Mouse (Mus musculus) embryonic facial prominence, embryonic 10.5 days (tissue): ENCODE measurements at regions not wholly inside any gene's neighbourhood (a gene's known extent, or its start where the extent isn't known, plus 50 kb on each side); places are given as distances from the start of the nearest gene placed in this dataset.
"Not testable (repeated sequence)": the region's sequence is repeated elsewhere in the genome, so short reads cannot be mapped to it uniquely, and the experiment has no call there.

Experiments
- DNase-seq: peaks from one replicate; pipeline ENCODE4 v3.0.0-alpha.2; 2017; ENCODE audit warnings: low spot score
- H3K27ac ChIP-seq: fragments of 300-500 bp; sonication (generic); replicated peaks from 2 replicates; pipeline ENCODE4 v1.5.1; 2016; ENCODE audit warnings: mild to moderate bottlenecking
- H3K27me3 ChIP-seq: fragments of 300-500 bp; sonication (generic); replicated peaks from 2 replicates; pipeline ENCODE4 v1.6.1; 2016; ENCODE audit warnings: low read depth, mild to moderate bottlenecking; ENCODE audit not compliant: poor library complexity, severe bottlenecking
- H3K36me3 ChIP-seq: fragments of 300-500 bp; sonication (generic); replicated peaks from 2 replicates; pipeline ENCODE4 v1.6.1; 2016; ENCODE audit warnings: mild to moderate bottlenecking, moderate library complexity
- H3K4me1 ChIP-seq: fragments of 300-500 bp; sonication (generic); 2 replicates; pipeline ENCODE4 v1.6.1; 2016
- H3K4me3 ChIP-seq: fragments of 300-500 bp; sonication (generic); 2 replicates; pipeline ENCODE4 v1.5.1; 2016; ENCODE audit warnings: mild to moderate bottlenecking, moderate library complexity
- H3K9me3 ChIP-seq: fragments of 300-500 bp; sonication (generic); 2 replicates; pipeline ENCODE4 v1.6.1; 2016; ENCODE audit warnings: mild to moderate bottlenecking
- WGBS: fragments of 180-500 bp; shearing (Covaris S2); methylation state at CpG from one replicate; pipeline ENCODE4 v1.1.7; 2016; 5-methylcytosine and 5-hydroxymethylcytosine counted together

DNA sequence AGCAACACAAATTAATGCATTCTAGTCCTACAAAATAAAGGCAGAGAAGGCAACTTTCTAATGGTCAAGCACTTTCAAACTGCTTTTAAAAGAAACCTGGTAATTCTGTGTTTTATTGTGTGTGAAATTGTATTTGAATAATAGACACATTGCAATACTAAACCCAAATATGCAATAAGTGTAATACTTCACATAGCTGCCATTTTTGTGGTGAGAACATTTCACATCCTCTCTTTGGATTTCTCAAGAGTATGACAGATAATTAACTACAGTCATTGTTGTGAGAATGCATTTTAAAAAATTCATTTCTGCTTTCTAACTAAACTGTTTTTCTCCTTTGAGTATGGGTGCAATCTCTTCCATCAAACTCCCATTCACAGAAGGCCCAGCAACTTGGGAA lies 256.4 kb downstream of the Sema3d start:
- Histone ChIP-seq H3K27me3 (no peaks in the 10 kb centered on the region), H3K4me1 (peaks cover 14% of the 10 kb centered on the region), H3K27ac (no peak overlapping the region), H3K9me3 (no peaks in the 10 kb centered on the region), H3K4me3 (no peak overlapping the region), H3K36me3 (no peaks in the 10 kb centered on the region)
- DNase-seq = no peak

GRCm38 (mm10) chr5:12646269-12646668 lies 263.1 kb downstream of the Sema3d start:
- H3K36me3 ChIP-seq = no peaks in the 10 kb centered on the region
- no peaks in the 10 kb centered on the region for H3K27me3 ChIP-seq
- 58% methylated on average over 2 of the region's 2 CpGs for WGBS
- peak; percentile 44 for DNase-seq
- no peaks in the 10 kb centered on the region for H3K9me3 ChIP-seq
- H3K4me3 ChIP-seq = no peak overlapping the region
- peaks cover 6% of the 10 kb centered on the region; the same call in 1 of the 2 replicates for H3K4me1 ChIP-seq
- H3K27ac ChIP-seq = peak overlapping the region; percentile 24

DNA sequence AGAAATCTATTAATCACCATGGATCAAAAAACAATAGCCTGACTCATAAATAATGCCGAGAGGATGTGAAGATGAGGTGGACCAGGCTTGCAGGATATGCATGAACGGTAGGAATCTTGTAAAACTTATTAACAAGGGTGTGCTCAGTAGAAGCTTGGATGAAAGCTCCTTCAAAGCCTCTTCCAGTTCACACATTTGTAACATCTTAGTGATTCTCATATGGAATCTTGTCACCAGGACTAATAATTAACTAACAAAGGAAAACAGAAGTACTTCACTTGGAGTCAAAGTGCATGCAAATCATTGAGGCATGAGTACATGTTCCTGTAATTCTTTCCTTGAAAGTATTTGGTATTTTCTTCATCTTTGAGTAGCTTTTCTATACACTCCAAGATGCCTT lies 290.5 kb downstream of the Sema3d start:
- Histone ChIP-seq H3K27ac (no peak overlapping the region), H3K27me3 (no peaks in the 10 kb centered on the region), H3K36me3 (no peaks in the 10 kb centered on the region), H3K9me3 (0 out of 2 replicates have a peak, but pooled peaks cover 5% of the 10 kb centered on the region), H3K4me1 (peaks cover 11% of the 10 kb centered on the region; the same call in 1 of the 2 replicates), H3K4me3 (no peak overlapping the region)
- 91% methylated on average over 2 of the region's 2 CpGs for WGBS
- no peak for DNase-seq

DNA sequence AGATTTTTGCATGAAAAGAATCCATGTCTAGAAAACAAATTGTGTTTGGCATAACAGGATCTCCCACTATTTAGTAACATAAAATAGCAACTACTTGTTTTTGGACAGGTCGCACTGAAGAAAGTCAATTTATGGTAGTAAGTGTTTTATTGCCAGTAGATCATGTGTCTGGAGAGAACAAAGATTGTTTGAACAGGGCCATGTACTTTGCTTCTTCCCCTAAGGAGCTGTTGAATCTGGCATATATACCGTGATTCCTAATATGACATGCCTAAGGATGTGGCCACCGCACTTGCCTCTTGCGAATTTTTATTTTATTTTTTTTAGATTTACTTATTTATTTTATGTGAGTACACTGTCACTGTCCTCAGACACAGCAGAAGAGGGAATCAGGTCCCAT lies 290.9 kb downstream of the Sema3d start:
- peaks cover 11% of the 10 kb centered on the region; the same call in 1 of the 2 replicates for H3K4me1 ChIP-seq
- WGBS = 94% methylated on average over 4 of the region's 4 CpGs
- no peak overlapping the region for H3K27ac ChIP-seq
- no peak overlapping the region for H3K4me3 ChIP-seq
- 0 out of 2 replicates have a peak, but pooled peaks cover 5% of the 10 kb centered on the region for H3K9me3 ChIP-seq
- H3K27me3 ChIP-seq = no peaks in the 10 kb centered on the region
- H3K36me3 ChIP-seq = no peaks in the 10 kb centered on the region
- no peak for DNase-seq

DNA sequence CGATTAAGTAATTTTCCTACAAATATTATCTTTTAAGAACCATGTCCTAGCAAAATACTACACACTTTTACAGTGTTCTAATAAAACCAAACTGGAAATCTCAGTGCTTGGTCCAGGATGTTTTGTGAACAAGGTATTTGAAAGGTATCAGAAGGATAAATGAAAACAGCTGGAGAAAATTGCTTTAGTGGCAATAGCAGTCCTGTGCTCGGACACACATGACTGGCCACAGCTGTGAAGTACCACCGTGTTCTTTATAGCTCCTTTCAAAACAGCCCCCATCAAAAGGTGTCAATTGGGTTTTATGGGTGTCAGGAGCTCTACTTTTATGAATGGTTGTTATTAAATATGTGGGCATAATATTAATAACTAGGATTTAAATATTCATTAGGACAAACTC lies 293.5 kb downstream of the Sema3d start:
- H3K36me3 ChIP-seq = no peaks in the 10 kb centered on the region
- H3K9me3 ChIP-seq = no peaks in the 10 kb centered on the region
- no peaks in the 10 kb centered on the region for H3K27me3 ChIP-seq
- no peak overlapping the region for H3K27ac ChIP-seq
- WGBS = 37% methylated on average over 3 of the region's 3 CpGs
- H3K4me1 ChIP-seq = peaks cover 11% of the 10 kb centered on the region; the same call in 1 of the 2 replicates
- no peak overlapping the region for H3K4me3 ChIP-seq
- no peak for DNase-seq

GRCm38 (mm10) chr5:12714894-12715293 lies 331.7 kb downstream of the Sema3d start:
- no peak overlapping the region for H3K27ac ChIP-seq
- no peak overlapping the region for H3K4me3 ChIP-seq
- no peaks in the 10 kb centered on the region for H3K27me3 ChIP-seq
- no peak for DNase-seq
- 92% methylated on average over 3 of the region's 3 CpGs for WGBS
- peaks cover 12% of the 10 kb centered on the region for H3K9me3 ChIP-seq
- no peaks in the 10 kb centered on the region for H3K4me1 ChIP-seq
- no peaks in the 10 kb centered on the region for H3K36me3 ChIP-seq

DNA sequence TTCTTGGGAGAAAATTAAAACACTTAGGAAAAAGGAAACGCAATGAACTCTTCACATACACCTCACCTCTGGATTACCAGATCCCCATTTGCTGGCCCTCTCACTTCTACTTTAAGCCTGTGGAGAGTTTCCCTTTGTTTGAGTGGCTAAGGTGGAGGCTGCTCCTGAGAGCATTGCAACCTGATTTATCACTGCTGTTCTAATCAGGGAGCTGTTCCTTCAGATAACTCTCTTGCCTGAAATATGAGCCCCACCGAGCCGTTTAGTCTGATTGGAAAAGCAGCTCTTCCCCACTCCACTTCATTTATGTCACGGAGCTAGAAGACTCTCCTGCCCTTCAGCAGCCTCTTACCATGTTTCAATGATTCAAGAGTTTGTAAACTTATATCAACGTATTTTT lies 368.3 kb downstream of the Sema3d start:
- H3K9me3 ChIP-seq = no peaks in the 10 kb centered on the region
- H3K27me3 ChIP-seq = no peaks in the 10 kb centered on the region
- no peak overlapping the region for H3K4me3 ChIP-seq
- WGBS = 39% methylated on average over 5 of the region's 5 CpGs
- H3K27ac ChIP-seq = no peak overlapping the region; the same call in 1 of the 2 replicates
- H3K36me3 ChIP-seq = no peaks in the 10 kb centered on the region
- peak; percentile 20 for DNase-seq
- H3K4me1 ChIP-seq = peaks cover 4% of the 10 kb centered on the region; the same call in 1 of the 2 replicates

DNA sequence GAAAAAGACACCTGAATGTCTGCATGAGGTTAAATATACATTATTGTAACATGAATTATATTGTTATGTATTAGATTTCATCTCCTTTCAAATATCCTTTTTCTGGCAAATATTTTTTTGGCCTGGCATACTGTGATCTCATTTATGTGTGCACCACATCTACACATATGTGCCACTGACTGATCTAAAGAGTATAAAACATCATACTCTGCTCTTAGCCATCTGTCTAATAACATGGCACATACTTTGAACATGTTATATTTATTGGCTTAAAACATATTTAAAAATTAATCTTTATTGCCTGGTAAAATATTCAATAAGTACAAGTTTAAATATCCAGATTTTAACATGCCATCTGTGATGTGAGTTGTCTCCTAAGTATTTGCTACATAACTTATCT lies 365.6 kb upstream of the Sema3a start:
- H3K36me3 ChIP-seq = no peaks in the 10 kb centered on the region
- H3K9me3 ChIP-seq = no peaks in the 10 kb centered on the region
- DNase-seq = no peak

DNA sequence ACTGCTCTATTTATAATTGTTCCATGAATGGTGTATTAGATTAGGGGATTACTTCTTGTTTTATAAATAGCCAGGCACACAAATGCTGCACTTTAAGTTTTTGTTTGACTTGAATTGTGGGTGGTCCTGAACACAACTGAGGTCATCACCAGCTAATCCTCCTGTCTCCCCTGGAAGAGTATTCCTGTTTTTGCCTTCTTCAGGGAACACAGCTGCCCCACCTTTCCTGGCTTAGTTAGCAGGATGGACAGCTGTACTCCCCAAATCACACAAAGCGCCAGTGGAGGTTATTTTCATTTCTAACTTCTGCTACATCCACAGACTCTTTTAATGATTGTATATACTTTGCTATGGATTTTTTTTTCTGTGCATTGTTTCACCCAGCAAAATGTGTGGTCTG lies 357.8 kb upstream of the Sema3a start:
- Histone ChIP-seq H3K9me3 (no peaks in the 10 kb centered on the region), H3K27ac (no peak overlapping the region), H3K4me1 (no peaks in the 10 kb centered on the region), H3K36me3 (no peaks in the 10 kb centered on the region), H3K27me3 (no peaks in the 10 kb centered on the region), H3K4me3 (no peak overlapping the region)
- WGBS = 80% methylated on average over 1 of the region's 1 CpGs
- no peak for DNase-seq

More for the DNA sequence above, 365.6 kb upstream of the Sema3a start:
- H3K4me1 ChIP-seq = no peaks in the 10 kb centered on the region
- H3K27me3 ChIP-seq = no peaks in the 10 kb centered on the region
- H3K4me3 ChIP-seq = no peak overlapping the region
- no peak overlapping the region for H3K27ac ChIP-seq

- H3K4me1 ChIP-seq = no peaks in the 10 kb centered on the region
- DNase-seq = no peak
- no peaks in the 10 kb centered on the region for H3K27me3 ChIP-seq
- no peak overlapping the region for H3K4me3 ChIP-seq
- peaks cover 3% of the 10 kb centered on the region; the same call in 1 of the 2 replicates for H3K9me3 ChIP-seq
- no peak overlapping the region for H3K27ac ChIP-seq
- WGBS = 84% methylated on average over 3 of the region's 3 CpGs
- H3K36me3 ChIP-seq = no peaks in the 10 kb centered on the region
Measured at GRCm38 (mm10) chr5:12782681-12783080, 342.5 kb upstream of the Sema3a start.

GRCm38 (mm10) chr5:12808729-12809128 lies 316.5 kb upstream of the Sema3a start:
- H3K27ac ChIP-seq = no peak overlapping the region
- no peaks in the 10 kb centered on the region for H3K9me3 ChIP-seq
- H3K27me3 ChIP-seq = no peaks in the 10 kb centered on the region
- no peaks in the 10 kb centered on the region for H3K36me3 ChIP-seq
- H3K4me1 ChIP-seq = no peaks in the 10 kb centered on the region
- DNase-seq = no peak
- 86% methylated on average over 1 of the region's 1 CpGs for WGBS
- H3K4me3 ChIP-seq = no peak overlapping the region

GRCm38 (mm10) chr5:12809884-12810283 lies 315.3 kb upstream of the Sema3a start:
- Histone ChIP-seq H3K9me3 (no peaks in the 10 kb centered on the region), H3K27ac (no peak overlapping the region), H3K36me3 (no peaks in the 10 kb centered on the region), H3K27me3 (no peaks in the 10 kb centered on the region), H3K4me1 (no peaks in the 10 kb centered on the region), H3K4me3 (no peak overlapping the region)
- 75% methylated on average over 2 of the region's 2 CpGs for WGBS
- no peak for DNase-seq

DNA sequence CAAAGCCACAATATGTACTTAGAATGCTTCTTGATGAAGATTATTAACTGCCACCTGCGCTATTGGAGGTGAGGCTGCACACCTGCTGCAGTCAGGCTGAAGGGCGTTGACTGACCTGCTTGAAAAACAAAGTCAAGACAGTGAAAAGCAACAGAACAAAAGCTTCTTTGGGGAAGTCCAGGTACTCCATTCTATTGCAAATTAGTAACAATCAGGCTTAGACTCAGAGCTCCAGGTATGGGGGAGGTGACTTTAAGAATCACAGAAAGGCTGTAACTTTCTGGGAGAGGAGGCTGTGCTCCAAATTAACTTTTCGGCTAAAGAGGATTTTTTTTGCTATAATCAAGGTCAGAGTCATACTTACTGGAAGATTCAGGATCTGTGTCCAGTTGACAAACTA lies 278.0 kb upstream of the Sema3a start:
- peaks cover 22% of the 10 kb centered on the region; the same call in 1 of the 2 replicates for H3K9me3 ChIP-seq
- not testable (repeated sequence) for DNase-seq, H3K27me3 ChIP-seq, H3K27ac ChIP-seq, H3K4me3 ChIP-seq, H3K36me3 ChIP-seq, H3K4me1 ChIP-seq
- 87% methylated on average over 3 of the region's 3 CpGs for WGBS

DNA sequence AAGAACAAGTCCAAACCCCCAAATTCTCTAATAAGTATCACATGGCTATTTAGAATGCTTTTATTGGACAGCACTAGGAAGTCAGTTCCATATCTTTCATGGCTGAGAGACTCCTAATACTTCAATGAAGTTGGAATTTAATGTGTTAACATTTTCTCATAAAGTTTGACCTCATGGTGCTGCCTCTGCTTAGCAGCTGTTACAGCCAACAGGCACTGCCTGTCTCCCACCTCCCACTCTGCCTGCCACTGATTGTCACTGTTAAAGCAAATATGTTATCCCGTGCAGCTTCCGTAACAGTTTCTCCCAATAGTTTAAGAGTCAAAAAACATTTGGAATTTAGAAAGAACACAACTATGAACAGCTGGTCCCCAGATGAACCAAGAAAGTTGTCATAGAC lies 268.3 kb upstream of the Sema3a start:
- no peaks in the 10 kb centered on the region for H3K4me1 ChIP-seq
- H3K4me3 ChIP-seq = no peak overlapping the region
- no peak for DNase-seq
- H3K27ac ChIP-seq = no peak overlapping the region
- H3K27me3 ChIP-seq = no peaks in the 10 kb centered on the region
- H3K9me3 ChIP-seq = no peaks in the 10 kb centered on the region
- 92% methylated on average over 2 of the region's 2 CpGs for WGBS
- H3K36me3 ChIP-seq = no peaks in the 10 kb centered on the region
